8 mouse cellular contexts compared by ENCODE assay signal in genomic region chr4:45795191-45795811, GRCm38 (mm10). TPM values are rescaled to one million over a fixed set of nuclear protein-coding genes. Genes with fewer than 3 reads are reported as not detected.
DNase-seq lines count a peak whose midpoint lies in the region; ATAC-seq and TF ChIP-seq lines count a peak whose summit lies in the region.

No protein-coding gene starts in this region.

- 3% methylated on average over 12 of the region's 12 CpGs for WGBS in embryonic facial prominence, embryonic 12.5 days
- WGBS in intestine, postnatal 0 days, result 3% methylated on average over 11 of the region's 12 CpGs
- WGBS in stomach, postnatal 0 days, result 2% methylated on average over 12 of the region's 12 CpGs

- ATAC-seq in embryonic facial prominence, embryonic 12.5 days (ENCODE audit: insufficient number of reproducible peaks, insufficient read depth, low FRiP score, low TSS enrichment), result 0 out of 2 replicates have a peak, but pooled peaks have one; percentile 26
- peak; percentile 46 for ATAC-seq in intestine, postnatal 0 days
- ATAC-seq in stomach, postnatal 0 days (ENCODE audit: low FRiP score, low TSS enrichment), result peak; percentile 80
- ATAC-seq in frontal cortex, adult (ENCODE audit: low TSS enrichment), result no peak

- no peak for TF ChIP-seq EP300 in stomach, postnatal 0 days (optimal IDR thresholded peaks at IDR 0.05)

- peak overlapping the region; percentile 24 for H3K4me3 ChIP-seq in gastrocnemius, adult 2 months
- H3K4me3 ChIP-seq in embryonic facial prominence, embryonic 12.5 days, result peak overlapping the region; percentile 22; the same call in 1 of the 2 replicates
- peak overlapping the region; percentile 22 for H3K4me3 ChIP-seq in intestine, postnatal 0 days (ENCODE audit: low read depth, low read length)
- H3K4me3 ChIP-seq in stomach, postnatal 0 days (ENCODE audit: low read depth, low read length), result peak overlapping the region; percentile 21; the same call in 1 of the 2 replicates

- no peaks in the 10 kb centered on the region for H3K36me3 ChIP-seq in embryonic facial prominence, embryonic 12.5 days
- no peaks in the 10 kb centered on the region for H3K36me3 ChIP-seq in intestine, postnatal 0 days (ENCODE audit: control insufficient read depth, insufficient read depth)
- H3K36me3 ChIP-seq in stomach, postnatal 0 days (ENCODE audit: control insufficient read depth, insufficient read depth, low read length), result no peaks in the 10 kb centered on the region

- H3K9ac ChIP-seq in embryonic facial prominence, embryonic 12.5 days, result no peak overlapping the region
- H3K9ac ChIP-seq in intestine, postnatal 0 days (ENCODE audit: low read depth, low read length), result peak overlapping the region; percentile 42; the same call in 1 of the 2 replicates
- H3K9ac ChIP-seq in stomach, postnatal 0 days (ENCODE audit: low read length), result no peak overlapping the region; the same call in 1 of the 2 replicates

- H3K27ac ChIP-seq in gastrocnemius, adult 2 months, result no peak overlapping the region
- H3K27ac ChIP-seq in embryonic facial prominence, embryonic 12.5 days, result no peak overlapping the region
- H3K27ac ChIP-seq in intestine, postnatal 0 days (ENCODE audit: low read depth, low read length), result peak overlapping the region; percentile 83
- H3K27ac ChIP-seq in stomach, postnatal 0 days (replicated peaks), result peak overlapping the region; percentile 78

- 0 out of 2 replicates have a peak, but pooled peaks cover 3% of the 10 kb centered on the region for H3K27me3 ChIP-seq in embryonic facial prominence, embryonic 12.5 days
- no peaks in the 10 kb centered on the region for H3K27me3 ChIP-seq in intestine, postnatal 0 days (replicated peaks; ENCODE audit: control insufficient read depth, insufficient read depth, low read length)
- H3K27me3 ChIP-seq in stomach, postnatal 0 days (ENCODE audit: control insufficient read depth, insufficient read depth, low read length), result no peaks in the 10 kb centered on the region

- peaks cover 14% of the 10 kb centered on the region for H3K4me1 ChIP-seq in embryonic facial prominence, embryonic 12.5 days
- no peaks in the 10 kb centered on the region; the same call in 1 of the 2 replicates for H3K4me1 ChIP-seq in intestine, postnatal 0 days (replicated peaks; ENCODE audit: control insufficient read depth, insufficient read depth, low read length)
- H3K4me1 ChIP-seq in stomach, postnatal 0 days (replicated peaks; ENCODE audit: control insufficient read depth, insufficient read depth), result 0 out of 2 replicates have a peak, but pooled peaks cover 2% of the 10 kb centered on the region

- intact Hi-C loops in gastrocnemius, adult 2 months (cut with DNase I), result no loop called here

- peak overlapping the region; percentile 49 for H3K4me2 ChIP-seq in embryonic facial prominence, embryonic 12.5 days (replicated peaks)
- H3K4me2 ChIP-seq in intestine, postnatal 0 days (replicated peaks; ENCODE audit: low read depth), result peak overlapping the region; percentile 65
- H3K4me2 ChIP-seq in stomach, postnatal 0 days (replicated peaks; ENCODE audit: low read depth), result peak overlapping the region; percentile 53

- no peak for DNase-seq in gastrocnemius, adult 2 months
- no peak for DNase-seq in gastrocnemius, postnatal 25 days
- peak; percentile 25 for DNase-seq in lung, postnatal 10 days
- peak; percentile 57 for DNase-seq in stomach, postnatal 0 days (ENCODE audit: low spot score)
- DNase-seq in cerebellum, adult 18-20 months, result no peak

- TF ChIP-seq CTCF in gastrocnemius, adult 2 months (IDR thresholded peaks at IDR 0.05), result no peak
- TF ChIP-seq CTCF in intestine, postnatal 0 days (IDR thresholded peaks at IDR 0.05; ENCODE audit: low read depth), result no peak
- TF ChIP-seq CTCF in stomach, postnatal 0 days (IDR thresholded peaks at IDR 0.05; ENCODE audit: low read depth), result no peak

- H3K9me3 ChIP-seq in embryonic facial prominence, embryonic 12.5 days, result no peaks in the 10 kb centered on the region
- H3K9me3 ChIP-seq in intestine, postnatal 0 days (ENCODE audit: control insufficient read depth), result no peaks in the 10 kb centered on the region
- no peaks in the 10 kb centered on the region for H3K9me3 ChIP-seq in stomach, postnatal 0 days (ENCODE audit: control insufficient read depth, low read length)

RNA-seq across cellular contexts. Expression of gene Aldh1b1, which starts 3.5 kb away (rescaled TPM):
- total RNA-seq in gastrocnemius, adult 2 months (2021), result under 1 TPM; 0.23 to 0.95 TPM
- total RNA-seq in gastrocnemius, postnatal 25 days (2021), result under 1 TPM; 0.51 to 0.77 TPM
- polyA plus RNA-seq in embryonic facial prominence, embryonic 12.5 days (2016; fragmentation: Nextera tagmentation; extraction: Ambion mirVana), result 3.8 and 5.3 TPM in 2 replicates
- polyA plus RNA-seq in intestine, postnatal 0 days (2015; fragmentation: Nextera tagmentation; extraction: Ambion mirVana), result 350 and 391 TPM in 2 replicates
- polyA plus RNA-seq in stomach, postnatal 0 days (2015; fragmentation: Nextera tagmentation; extraction: Ambion mirVana), result 6.8 and 7.5 TPM in 2 replicates

RNA-seq across cellular contexts. Expression of gene Igfbpl1, which starts 31.4 kb away (rescaled TPM):
- total RNA-seq in gastrocnemius, adult 2 months (2021), result not detected
- not detected for total RNA-seq in gastrocnemius, postnatal 25 days (2021)
- polyA plus RNA-seq in embryonic facial prominence, embryonic 12.5 days (2016; fragmentation: Nextera tagmentation; extraction: Ambion mirVana), result 2.8 and 3.8 TPM in 2 replicates
- polyA plus RNA-seq in intestine, postnatal 0 days (2015; fragmentation: Nextera tagmentation; extraction: Ambion mirVana), result 0.16 and 0.18 TPM in 2 replicates
- 0.08 and 0.17 TPM in 2 replicates for polyA plus RNA-seq in stomach, postnatal 0 days (2015; fragmentation: Nextera tagmentation; extraction: Ambion mirVana)

RNA-seq across cellular contexts. Expression of gene Stra6l, which starts 53.2 kb away (rescaled TPM):
- not detected for total RNA-seq in gastrocnemius, adult 2 months (2021)
- total RNA-seq in gastrocnemius, postnatal 25 days (2021), result not detected
- polyA plus RNA-seq in embryonic facial prominence, embryonic 12.5 days (2016; fragmentation: Nextera tagmentation; extraction: Ambion mirVana), result 0.13 and 0.15 TPM in 2 replicates
- 47.9 and 59.0 TPM in 2 replicates for polyA plus RNA-seq in intestine, postnatal 0 days (2015; fragmentation: Nextera tagmentation; extraction: Ambion mirVana)
- 0.05 and 0.16 TPM in 2 replicates for polyA plus RNA-seq in stomach, postnatal 0 days (2015; fragmentation: Nextera tagmentation; extraction: Ambion mirVana)

Comparison
In these comparisons a context has a peak if more than half of its experiments do, and no peak if none do; other contexts are left out.
1. DNase-seq: peak in lung, postnatal 10 days (single experiment) and stomach, postnatal 0 days (single experiment); none in gastrocnemius, adult 2 months (single experiment), gastrocnemius, postnatal 25 days (single experiment) and cerebellum, adult 18-20 months (0 of 2).
2. H3K27ac ChIP-seq: peak in intestine, postnatal 0 days (single experiment) and stomach, postnatal 0 days (single experiment); none in gastrocnemius, adult 2 months (single experiment) and embryonic facial prominence, embryonic 12.5 days (single experiment).
3. RNA of gene Aldh1b1, which starts 3.5 kb away (polyA plus RNA-seq): 350 to 391 TPM in intestine, postnatal 0 days; 6.8 to 7.5 TPM in stomach, postnatal 0 days and 3.8 to 5.3 TPM in embryonic facial prominence, embryonic 12.5 days; every median in the first group is over 10 times any median in the second.
4. RNA of gene Stra6l, which starts 53.2 kb away (polyA plus RNA-seq): 47.9 to 59.0 TPM in intestine, postnatal 0 days; 0.13 to 0.15 TPM in embryonic facial prominence, embryonic 12.5 days and 0.05 to 0.16 TPM in stomach, postnatal 0 days; every median in the first group is over 10 times any median in the second.
5. Peak in every context shown above with its lines, with median percentiles within 50 percentile points of each other: H3K4me3 ChIP-seq and H3K4me2 ChIP-seq.